Mouse (Mus musculus) spleen, adult 12 weeks (tissue): ENCODE results near the gene Esx1.

Source experiments
- DNase-seq: peaks from one replicate; pipeline ENCODE4 v3.0.0; 2022; ENCODE audit warnings: low spot score

The Esx1 gene

DNA sequence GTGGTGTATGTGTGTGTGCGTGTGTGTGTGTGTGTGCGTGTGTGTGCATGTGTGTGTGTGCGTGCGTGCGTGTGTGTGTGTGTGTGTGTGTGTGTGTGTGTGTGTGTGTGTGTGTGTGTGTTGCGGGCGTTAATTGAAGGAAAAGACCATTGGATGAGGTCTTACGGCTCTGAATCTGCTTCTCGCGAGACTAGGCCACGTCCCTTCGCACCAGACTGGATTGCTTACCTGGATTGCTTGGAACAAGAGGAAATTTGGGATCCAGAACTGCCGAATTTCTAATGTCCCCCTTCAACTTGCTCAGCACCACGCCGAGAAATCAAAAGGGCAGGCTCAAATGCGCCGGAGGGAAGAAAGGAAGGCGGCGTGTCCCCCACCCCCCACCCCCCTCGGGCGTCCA, at the start of gene Esx1:
Gene Esx1, minus strand, starts transcription at position 366 of the 400 bp plus-strand sequence.
- DNase-seq: no peak

DNA sequence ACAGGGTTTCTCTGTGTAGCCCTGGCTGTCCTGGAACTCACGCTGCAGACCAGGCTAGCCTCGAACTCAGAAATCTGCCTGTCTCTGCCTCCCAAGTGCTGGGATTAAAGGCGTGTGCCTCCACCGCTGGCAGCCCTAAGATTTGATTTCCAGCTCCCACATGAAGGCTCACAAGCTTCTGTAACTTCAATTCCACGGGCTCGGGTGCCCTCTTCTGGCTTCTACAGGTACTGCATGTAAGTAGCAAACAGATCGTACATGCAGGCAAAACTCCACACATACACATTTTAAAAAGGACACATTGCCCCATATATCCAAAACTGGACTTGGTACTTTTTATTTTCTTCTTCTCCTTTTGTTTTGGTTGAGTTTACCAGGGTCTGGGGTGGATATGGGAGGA, 48.1 kb upstream of the Esx1 start:
- no peak for DNase-seq

DNA sequence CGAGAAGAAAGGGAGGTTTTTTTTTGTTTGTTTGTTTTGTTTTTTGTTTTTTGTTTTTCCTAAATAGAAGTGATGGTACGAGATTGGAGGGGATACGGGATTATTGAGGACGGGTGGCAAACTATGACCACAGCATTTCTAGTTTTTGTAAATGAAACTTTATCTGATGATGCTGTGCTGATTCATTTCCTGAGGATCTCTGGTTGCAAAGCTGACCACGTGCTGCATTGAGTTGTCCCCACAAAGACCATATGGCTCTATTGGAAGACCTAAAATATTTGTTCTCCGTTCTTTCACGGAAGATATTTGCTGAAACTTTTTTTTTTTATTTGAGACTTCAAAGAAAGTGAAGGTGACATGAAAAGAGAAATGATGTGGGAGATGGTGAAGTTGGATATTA, 45.8 kb upstream of the Esx1 start:
- no peak for DNase-seq

DNA sequence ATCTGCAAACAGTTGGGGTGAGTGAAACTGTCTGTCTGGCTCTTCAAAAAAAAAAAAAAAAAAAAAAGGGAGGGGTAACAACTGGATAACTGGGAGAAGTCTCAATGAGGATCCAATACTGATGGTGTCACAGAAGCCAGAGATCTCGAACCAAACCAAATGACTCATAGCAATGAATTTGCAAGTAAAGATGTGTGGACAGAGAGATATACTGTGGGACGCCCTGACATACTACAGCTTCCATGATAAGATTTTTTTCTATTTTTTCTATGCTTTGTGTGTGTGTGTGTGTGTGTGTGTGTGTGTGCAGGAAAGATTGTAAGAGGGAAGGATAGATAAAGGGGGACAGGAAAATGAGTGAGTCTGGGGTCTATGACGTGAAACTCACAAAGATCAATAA, 43.7 kb upstream of the Esx1 start:
- no peak for DNase-seq

DNA sequence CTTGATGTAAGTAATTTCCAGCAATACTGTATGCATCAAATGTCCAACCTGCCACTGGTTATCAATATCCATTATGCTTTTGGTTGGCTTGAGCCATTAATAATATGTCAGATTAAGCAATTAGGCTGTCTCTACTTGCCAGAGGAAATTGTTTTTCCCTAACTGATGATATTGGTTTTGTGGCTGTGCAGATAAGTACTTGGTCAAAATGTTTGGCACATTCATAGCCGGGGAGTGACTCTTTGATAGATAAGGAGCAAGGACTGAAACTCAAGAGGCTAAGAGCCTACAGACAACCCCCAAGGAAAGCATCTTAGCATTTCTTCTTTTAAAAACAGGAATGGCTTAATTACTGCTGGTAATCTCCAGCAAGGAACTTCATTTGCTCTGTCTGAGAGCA, 40.8 kb upstream of the Esx1 start:
- DNase-seq: no peak

DNA sequence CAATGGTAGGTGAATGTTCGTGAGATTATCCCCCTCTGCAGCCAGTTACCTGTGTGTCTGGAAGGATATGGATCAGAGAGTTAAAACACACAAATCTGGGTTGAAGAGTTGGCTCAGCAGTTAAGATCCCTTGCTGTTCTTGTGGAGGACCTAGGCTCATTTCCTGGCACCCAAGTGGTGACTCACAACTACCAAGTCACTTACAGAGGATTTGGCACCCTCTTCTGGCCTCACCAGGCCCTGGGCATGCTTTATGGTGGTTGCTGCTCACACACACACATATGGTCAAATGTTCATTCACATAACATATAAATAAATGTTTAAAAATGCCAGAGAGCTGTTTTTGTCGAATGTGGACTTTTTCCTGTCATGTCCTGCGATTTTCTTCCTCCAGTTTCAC, 39.1 kb upstream of the Esx1 start:
- no peak for DNase-seq

DNA sequence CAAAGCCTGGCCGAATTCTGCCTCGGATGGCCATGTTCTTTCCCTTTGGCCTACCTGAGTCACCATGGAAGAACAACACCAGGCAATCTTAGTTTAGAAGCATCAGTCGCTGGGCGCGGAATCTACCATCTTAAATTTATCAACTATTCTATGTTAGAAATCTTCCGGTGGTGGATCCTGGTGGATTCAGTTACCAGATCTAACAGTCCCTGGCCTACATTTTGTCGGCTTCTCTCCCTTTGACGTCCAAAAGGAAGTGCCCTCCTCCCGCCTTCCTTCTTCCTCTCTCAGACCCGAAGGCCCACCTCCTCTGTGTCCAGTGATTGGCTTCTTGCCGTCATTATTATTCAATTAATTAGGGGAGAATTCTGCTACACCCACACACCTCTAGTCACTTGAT, 27.2 kb upstream of the Esx1 start:
- no peak for DNase-seq

DNA sequence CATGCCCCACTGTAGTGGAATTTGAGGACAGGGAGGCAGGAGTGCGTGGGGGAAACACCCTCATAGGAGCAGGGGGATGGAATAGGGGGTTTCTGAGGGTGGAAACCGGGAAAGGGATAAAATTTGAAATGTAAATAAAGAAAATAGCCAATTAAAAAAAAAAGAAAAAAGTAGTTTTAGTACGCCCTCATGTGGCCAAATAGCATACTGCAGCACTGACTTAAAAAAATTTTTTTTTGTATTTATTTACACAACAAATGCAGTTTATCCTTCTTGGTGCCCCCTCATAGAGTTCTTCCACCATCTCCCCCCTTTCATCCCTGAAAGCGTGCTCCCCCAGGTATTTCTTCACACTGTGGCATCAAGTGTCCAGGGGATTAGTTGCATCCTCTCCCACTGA, 22.8 kb upstream of the Esx1 start:
- DNase-seq: no peak

DNA sequence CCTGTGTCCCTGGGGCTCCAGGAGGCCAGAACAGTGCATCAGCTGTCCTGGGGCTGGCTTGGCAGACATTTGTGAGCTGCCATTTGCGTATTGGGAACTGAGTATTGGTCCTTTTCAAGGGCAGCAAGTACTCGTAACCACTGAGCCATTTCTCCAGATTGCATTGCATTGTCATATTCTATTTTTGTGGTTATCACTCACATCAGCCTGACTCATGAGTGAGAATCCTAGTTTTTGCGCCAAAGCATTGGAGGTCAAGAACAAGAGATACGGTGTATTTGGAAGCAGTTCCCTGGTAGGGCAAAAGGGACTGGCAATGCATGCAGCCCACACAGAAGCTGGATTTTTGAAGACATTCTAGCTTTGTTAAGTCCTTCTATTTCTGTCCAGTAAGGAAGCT, 21.8 kb upstream of the Esx1 start:
- DNase-seq: no peak

DNA sequence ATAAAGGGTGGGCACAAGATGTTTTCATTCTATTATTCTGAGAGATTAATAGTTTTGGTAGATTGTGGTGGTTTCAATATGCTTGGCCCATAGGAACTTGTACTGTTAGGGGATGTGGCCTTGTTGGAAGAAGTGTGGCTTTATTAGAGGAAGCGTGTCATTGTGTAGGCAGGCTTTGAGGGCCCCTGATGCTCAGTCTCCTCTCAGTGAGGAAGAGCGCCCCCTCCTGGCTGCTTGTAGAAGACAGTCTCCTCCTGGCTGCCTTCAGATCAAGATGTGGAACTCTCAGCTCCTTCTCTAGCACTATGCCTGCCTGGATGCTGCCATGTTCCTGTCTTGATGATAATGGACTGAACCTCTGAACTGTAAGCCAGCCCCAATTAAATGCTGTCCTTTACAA, 20.7 kb upstream of the Esx1 start:
- DNase-seq: no peak

DNA sequence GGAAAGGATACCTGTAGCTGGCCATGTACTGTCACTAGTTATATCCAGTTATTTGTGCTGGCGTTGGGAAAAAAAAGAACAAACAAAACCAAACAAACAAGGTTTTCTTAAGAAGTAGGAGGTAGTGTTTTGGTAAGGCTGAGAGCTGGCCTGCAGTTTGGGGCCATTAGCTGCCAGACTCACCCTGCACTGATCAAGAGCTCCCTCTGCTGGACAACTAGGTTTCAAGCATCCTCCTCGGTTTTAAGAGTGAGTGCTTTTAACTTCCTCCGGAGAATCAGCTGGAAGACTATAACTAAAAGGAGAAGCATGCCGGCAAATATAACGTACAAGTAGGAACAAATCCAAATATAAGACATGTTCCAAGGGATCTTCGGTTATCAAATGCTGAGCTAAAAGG, 19.8 kb upstream of the Esx1 start:
- no peak for DNase-seq

DNA sequence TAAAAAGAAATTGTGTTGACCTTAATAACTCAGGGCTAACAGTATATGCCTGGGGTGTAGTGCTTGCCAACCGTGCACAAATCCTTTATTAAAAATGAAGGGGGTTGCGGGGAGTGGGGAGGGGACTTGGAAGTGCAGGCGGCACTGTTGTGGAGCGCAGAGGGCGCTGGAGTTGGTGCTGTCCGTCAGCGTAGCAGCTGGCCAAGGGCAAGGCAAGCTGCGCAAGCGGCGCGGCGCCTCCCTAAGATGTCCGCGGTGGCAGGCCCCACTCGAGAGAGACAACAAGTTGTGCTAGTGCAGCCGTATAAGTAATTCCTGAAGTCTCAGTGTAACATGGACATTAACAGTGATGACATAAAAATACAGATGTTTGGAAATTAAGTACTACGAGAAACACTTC, 5.7 kb upstream of the Esx1 start:
- no peak for DNase-seq

DNA sequence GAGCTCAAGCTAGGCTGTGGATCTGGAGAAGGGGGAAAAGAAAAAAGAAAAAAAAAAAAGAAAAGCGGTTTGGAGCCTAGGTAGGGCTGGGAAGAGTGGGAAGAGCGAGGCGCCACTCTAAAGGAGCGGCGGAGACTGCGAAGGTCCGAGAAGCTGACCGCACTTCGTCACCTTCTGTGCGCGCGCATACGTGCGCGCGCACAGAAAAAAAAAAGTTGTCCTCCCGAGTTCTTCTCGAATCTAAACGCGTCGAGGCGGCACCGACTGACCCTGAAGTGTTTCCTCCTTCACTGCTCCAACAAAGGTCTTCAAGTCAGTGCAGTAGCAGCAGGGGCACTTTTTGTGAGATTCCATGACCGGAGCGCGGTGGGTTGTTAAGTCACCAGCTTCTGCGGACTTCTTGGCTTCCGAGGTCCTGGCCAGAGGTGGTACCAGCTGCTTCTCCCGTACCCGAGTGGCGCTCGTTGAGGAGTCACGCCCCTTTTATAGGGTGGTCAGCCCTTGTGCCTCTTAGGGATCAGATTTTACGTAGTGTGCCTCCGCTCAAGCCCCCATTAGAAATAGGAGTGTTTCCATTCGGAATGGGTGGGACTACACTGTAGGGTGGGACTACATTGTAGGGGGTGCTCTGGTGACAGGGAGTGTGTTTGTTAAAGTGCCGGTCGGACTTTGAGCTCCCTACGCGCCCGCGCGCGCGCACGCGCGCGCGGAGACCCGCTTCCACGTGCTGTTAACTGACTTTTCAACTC, 2.0 kb downstream of the Esx1 start:
- DNase-seq: no peak

DNA sequence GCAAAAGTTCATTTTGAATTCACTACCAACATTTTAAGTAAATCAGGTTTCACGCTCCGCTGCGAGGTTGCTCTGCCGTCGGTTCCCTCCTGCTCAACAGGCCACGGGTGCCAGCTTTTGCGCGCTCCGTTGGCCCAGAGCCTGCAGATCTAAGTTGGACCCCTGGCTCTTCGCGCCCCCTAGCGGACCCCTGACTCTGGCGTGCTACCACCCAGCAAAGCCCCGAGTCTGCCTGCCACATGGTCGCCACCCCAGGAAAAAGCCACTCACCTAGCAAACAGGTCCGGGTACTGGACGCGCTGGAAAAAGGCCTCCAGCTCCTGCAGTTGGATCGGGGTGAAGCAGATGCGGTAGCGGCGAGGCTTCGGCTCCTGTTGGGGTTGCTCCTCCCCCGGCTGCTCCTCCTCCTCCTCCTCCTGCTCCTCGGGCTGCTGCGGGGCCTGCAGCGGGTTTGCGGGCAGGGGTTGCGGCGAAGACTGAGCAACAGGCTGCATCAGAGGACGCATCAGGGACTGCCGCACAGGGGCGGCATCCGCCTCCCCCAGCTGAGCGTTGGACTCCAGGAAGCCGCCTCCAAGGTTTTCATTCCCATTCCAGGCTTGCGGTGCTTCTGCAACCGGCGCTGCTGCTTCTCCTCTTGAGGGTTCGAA, 3.7 kb downstream of the Esx1 start:
- no peak for DNase-seq

DNA sequence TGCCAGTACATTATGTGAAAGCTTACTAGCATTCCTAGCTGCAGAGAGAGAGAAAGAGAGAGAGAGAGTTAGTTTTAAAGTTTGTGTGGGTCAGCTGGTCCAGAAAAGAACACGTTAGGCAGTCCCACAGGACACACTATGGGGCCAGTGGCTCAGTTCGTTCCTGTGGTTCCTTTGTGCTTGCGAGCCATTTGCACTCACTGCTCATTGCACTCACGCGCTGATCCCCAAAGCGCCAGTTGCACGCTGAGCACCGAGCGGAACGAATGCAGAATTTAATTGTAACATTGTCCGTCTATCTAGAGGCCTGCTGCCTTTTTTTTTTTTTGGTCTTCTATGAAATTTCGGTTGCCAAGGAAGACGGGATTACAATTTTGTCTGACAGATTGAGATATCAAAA, 15.4 kb downstream of the Esx1 start:
- no peak for DNase-seq

DNA sequence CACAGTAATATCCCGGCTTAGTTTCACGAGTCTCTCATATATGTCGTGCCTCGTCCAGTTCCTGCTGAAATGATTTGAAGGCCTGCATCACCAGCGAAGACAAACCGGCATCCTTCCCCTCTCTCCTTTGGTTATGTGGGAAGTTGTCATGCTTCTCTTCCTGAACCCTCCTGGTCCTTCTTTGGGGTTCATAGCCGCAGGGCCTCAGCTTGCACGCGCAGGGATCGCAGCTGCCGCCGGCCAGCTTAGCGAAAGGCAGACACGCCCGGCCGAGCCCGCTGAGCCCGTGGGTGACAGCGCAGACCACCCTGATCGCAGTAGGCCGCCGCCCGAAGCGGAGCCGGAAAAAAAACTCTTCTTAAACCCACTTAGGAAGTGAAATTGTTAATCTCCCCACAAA, 17.4 kb downstream of the Esx1 start:
- DNase-seq: no peak
